Mouse (Mus musculus) liver, embryonic 16.5 days (tissue): Measurements from ENCODE around the gene Gapdh. TPM values are rescaled to one million over a fixed set of nuclear protein-coding genes. Genes with fewer than 3 reads are reported as not detected.

ENCODE experiments used
- ATAC-seq: fragments of 200-750 bp; cut with Nextera tagmentation; 2 replicates; pipeline ENCODE4 v1.8.0; 2017; ENCODE audit warnings: low read depth, mild to moderate bottlenecking, moderate number of reproducible peaks, moderate library complexity
- H3K27ac ChIP-seq: fragments of 300-500 bp; sonication (generic); 2 replicates; pipeline ENCODE4 v1.5.1; 2014; ENCODE audit warnings: mild to moderate bottlenecking, low read length
- H3K27me3 ChIP-seq: fragments of 300-500 bp; sonication (generic); 2 replicates; pipeline ENCODE4 v1.6.1; 2014; ENCODE audit warnings: low read depth, low read length, mixed read lengths; ENCODE audit not compliant: control insufficient read depth, insufficient read depth
- H3K36me3 ChIP-seq: fragments of 300-500 bp; sonication (generic); 2 replicates; pipeline ENCODE4 v1.6.1; 2014; ENCODE audit warnings: mild to moderate bottlenecking; ENCODE audit not compliant: control insufficient read depth, insufficient read depth
- H3K4me1 ChIP-seq: fragments of 300-500 bp; sonication (generic); 2 replicates; pipeline ENCODE4 v1.6.1; 2014; ENCODE audit warnings: low read depth, low read length, mixed read lengths; ENCODE audit not compliant: control insufficient read depth
- H3K4me2 ChIP-seq: fragments of 300-500 bp; sonication (generic); 2 replicates; pipeline ENCODE4 v1.6.1; 2014; ENCODE audit warnings: low read depth, low read length, mixed read lengths
- H3K4me3 ChIP-seq: fragments of 300-500 bp; sonication (generic); 2 replicates; pipeline ENCODE4 v1.5.1; 2014; ENCODE audit warnings: low read depth, mild to moderate bottlenecking, low read length
- H3K9ac ChIP-seq: fragments of 300-500 bp; sonication (generic); 2 replicates; pipeline ENCODE4 v1.6.1; 2014; ENCODE audit warnings: low read depth, low read length
- H3K9me3 ChIP-seq: fragments of 300-500 bp; sonication (generic); replicated peaks from 2 replicates; pipeline ENCODE4 v1.6.1; 2016; ENCODE audit warnings: low read length; ENCODE audit not compliant: control insufficient read depth
- WGBS: fragments of 180-500 bp; shearing (Covaris S2); extraction: QIAGEN DNeasy Blood & Tissue Kit; methylation state at CpG from one replicate; pipeline ENCODE4 v1.1.7; 2014; ENCODE audit not compliant: insufficient replicate concordance; 5-methylcytosine and 5-hydroxymethylcytosine counted together
- polyA plus RNA-seq: library from polyadenylated mRNA; unstranded; fragments of >200 nt; fragmentation: Nextera tagmentation; extraction: Ambion mirVana; gene quantifications from 2 replicates; pipeline ENCODE4 v1.2.1, GENCODE M21; 2015

Gapdh gene
- polyA plus RNA-seq, 1 experiment from 2014 or later, result 1,202 TPM

DNA sequence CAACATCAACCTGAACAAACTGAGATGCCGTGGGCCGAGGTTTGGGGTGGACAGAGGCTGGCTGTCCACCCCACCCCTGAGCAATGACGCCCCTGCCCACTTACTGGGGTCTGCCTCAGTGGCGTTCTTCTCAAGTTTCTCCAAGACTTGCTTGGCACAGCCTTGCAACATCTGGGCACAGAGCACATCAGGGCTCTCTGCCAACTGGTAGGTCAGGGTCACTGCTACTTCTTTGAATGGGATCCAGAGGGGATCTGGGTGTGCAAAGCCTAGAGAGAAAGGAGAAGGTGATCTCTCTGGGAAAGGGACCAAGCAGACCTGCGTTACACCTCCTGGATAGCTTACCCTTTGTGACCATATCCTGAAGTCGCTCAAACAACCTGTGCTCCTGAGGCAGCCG lies 7.0 kb upstream of the Gapdh start:
- H3K9ac ChIP-seq, result no peak overlapping the region
- H3K27me3 ChIP-seq, result no peaks in the 10 kb centered on the region
- peaks cover 6% of the 10 kb centered on the region; the same call in 1 of the 2 replicates for H3K4me1 ChIP-seq
- no peaks in the 10 kb centered on the region for H3K9me3 ChIP-seq
- peaks cover 100% of the 10 kb centered on the region for H3K36me3 ChIP-seq
- 88% methylated on average over 7 of the region's 7 CpGs for WGBS
- no peak for ATAC-seq
- H3K4me3 ChIP-seq, result no peak overlapping the region
- H3K27ac ChIP-seq, result peak overlapping the region; percentile 64
- H3K4me2 ChIP-seq, result no peak overlapping the region

DNA sequence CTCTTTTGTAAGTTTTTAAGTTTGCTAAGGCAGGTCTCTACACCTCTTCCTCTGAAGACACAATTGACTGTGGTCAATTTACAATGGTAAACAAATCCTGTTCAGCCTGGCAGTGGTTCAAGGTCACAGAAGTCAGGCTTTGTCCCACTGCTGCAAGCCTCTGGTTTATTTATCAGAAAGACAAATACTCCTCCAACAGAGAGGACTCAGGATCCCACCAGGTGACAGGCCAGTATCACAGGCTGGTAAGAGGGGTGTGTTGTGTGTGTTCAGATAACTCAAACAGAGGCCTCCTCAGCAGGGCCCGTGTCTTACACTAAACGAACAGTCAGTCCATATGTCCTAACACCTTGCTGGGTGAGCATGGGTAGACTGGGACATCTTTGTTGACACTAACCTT lies 6.2 kb upstream of the Gapdh start:
- Histone ChIP-seq H3K9me3 (no peaks in the 10 kb centered on the region), H3K4me1 (peaks cover 14% of the 10 kb centered on the region), H3K36me3 (peaks cover 100% of the 10 kb centered on the region), H3K9ac (no peak overlapping the region), H3K4me3 (no peak overlapping the region), H3K27me3 (no peaks in the 10 kb centered on the region), H3K4me2 (no peak overlapping the region), H3K27ac (peak overlapping the region; percentile 64)
- peak; percentile 78 for ATAC-seq
- 68% methylated on average over 2 of the region's 2 CpGs for WGBS

DNA sequence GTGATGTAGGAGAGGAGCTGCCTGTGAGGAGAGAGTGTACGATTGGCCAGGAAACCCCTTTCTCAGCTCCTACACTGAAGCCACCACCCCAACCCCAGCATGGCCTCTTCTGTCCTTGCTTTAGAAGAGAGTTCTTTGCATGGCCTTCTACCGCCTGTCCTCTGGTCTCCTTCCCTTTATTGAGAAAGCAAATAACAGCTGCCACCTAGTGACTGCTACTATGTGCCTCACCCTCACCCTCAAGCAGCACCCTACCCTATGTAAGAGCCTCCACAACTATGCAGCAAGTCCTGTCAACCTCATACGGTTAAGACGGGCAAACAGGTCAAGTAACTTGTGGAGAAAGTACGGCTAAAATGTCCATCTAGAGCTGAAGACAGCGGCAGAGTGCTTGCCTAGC lies 3.9 kb upstream of the Gapdh start:
- no peak overlapping the region for H3K9ac ChIP-seq
- peaks cover 80% of the 10 kb centered on the region for H3K36me3 ChIP-seq
- H3K9me3 ChIP-seq, result no peaks in the 10 kb centered on the region
- H3K4me2 ChIP-seq, result no peak overlapping the region
- no peak for ATAC-seq
- H3K4me3 ChIP-seq, result no peak overlapping the region
- H3K4me1 ChIP-seq, result peaks cover 33% of the 10 kb centered on the region
- WGBS, result 86% methylated on average over 6 of the region's 6 CpGs
- no peak overlapping the region for H3K27ac ChIP-seq
- H3K27me3 ChIP-seq, result no peaks in the 10 kb centered on the region

DNA sequence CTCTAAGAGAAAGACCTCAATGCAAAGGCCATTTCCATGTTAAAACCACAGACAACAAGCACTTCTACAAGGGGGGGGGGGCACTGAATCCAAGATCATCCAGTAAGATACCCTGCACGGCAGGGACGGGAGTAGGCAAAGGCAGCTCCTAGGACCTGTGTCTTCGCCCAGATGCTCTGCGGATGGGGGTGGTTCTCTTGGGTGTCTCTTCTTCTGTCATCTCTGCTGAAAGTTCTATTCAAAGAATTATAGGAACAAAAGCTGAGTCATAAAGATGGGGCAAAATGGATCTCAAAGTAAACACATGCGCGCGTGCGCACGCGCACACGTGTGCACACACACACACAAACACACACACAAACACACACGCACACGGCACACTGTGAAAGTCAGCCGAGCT lies 1.8 kb upstream of the Gapdh start:
- ATAC-seq, result no peak
- Histone ChIP-seq H3K4me3 (no peak overlapping the region), H3K9ac (no peak overlapping the region), H3K9me3 (no peaks in the 10 kb centered on the region), H3K4me1 (peaks cover 44% of the 10 kb centered on the region), H3K36me3 (peaks cover 62% of the 10 kb centered on the region), H3K27ac (no peak overlapping the region), H3K4me2 (no peak overlapping the region), H3K27me3 (no peaks in the 10 kb centered on the region)
- 89% methylated on average over 14 of the region's 14 CpGs for WGBS

DNA sequence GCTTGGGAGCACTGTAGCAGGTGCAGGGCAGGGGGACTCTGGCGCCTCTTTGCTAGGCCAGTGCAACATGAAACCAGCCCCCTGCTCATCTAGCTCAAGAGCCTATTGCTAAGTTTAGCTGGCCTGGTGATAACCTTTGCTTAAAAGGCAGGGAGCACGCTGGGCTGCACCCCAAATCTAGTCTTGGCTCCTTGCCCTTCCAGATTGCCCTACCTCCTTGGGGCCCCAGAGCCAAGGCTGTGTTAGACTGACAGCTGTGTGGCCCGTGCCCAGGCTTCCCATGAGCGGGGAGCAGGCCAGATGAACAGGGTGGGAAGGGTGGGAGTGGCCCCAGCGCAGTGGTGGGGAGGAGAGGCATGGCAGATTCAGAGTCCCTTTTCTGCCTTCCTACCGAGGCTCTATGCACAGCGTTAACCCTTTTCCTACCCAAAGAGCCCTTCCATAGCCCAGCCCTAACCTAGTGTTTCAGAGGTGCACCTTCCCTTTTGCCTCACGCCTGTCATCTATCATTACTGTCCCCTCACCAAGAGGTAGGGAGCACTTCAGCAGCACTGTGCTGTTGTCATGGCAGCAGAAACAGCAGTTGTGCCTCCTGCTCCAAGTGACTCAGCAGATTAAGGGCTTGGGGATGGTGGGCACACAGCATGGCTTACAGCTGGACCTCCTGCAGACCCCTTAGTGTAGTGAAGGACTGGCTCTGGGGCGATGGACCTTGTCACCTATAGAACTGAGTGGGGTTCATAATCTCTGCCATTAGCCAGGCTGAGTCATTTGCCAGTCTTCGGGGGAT lies 789 bp upstream of the Gapdh start:
- H3K36me3 ChIP-seq, result peaks cover 52% of the 10 kb centered on the region
- peak overlapping the region; percentile 88 for H3K4me2 ChIP-seq
- 0 out of 2 replicates have a peak, but pooled peaks have one; percentile 4 for ATAC-seq
- peak overlapping the region; percentile 84 for H3K4me3 ChIP-seq
- H3K27me3 ChIP-seq, result no peaks in the 10 kb centered on the region
- peak overlapping the region; percentile 84; the same call in 1 of the 2 replicates for H3K9ac ChIP-seq
- H3K9me3 ChIP-seq, result no peaks in the 10 kb centered on the region
- WGBS, result 19% methylated on average over 10 of the region's 10 CpGs
- peak overlapping the region; percentile 72 for H3K27ac ChIP-seq
- H3K4me1 ChIP-seq, result peaks cover 45% of the 10 kb centered on the region

DNA sequence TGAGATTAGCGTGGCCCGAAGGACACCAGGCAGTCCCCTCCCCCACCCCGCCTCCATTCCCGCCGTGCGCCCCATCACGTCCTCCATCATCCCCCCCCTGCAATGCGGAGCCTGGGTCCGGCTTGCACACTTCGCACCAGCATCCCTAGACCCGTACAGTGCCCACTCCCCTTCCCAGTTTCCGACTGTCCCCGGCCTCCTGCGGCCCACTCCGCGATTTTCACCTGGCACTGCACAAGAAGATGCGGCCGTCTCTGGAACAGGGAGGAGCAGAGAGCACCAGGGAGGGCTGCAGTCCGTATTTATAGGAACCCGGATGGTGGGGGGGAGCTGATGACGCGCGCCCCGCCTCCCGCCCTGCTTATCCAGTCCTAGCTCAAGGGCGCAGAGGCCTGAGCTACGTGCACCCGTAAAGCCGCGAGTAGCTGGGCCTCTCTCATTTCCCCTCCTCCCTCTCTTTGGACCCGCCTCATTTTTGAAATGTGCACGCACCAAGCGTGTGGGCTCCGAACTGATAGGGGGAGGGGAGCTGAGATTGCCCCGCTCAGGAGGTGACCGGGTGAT lies 857 bp downstream of the Gapdh start:
- peak overlapping the region; percentile 88 for H3K4me2 ChIP-seq
- H3K9me3 ChIP-seq, result no peaks in the 10 kb centered on the region
- H3K9ac ChIP-seq, result peak overlapping the region; percentile 84
- H3K27ac ChIP-seq, result peak overlapping the region; percentile 85
- H3K27me3 ChIP-seq, result no peaks in the 10 kb centered on the region
- ATAC-seq, result peak; percentile 84
- under 1% methylated on average over 36 of the region's 36 CpGs for WGBS
- H3K36me3 ChIP-seq, result peaks cover 39% of the 10 kb centered on the region
- peak overlapping the region; percentile 84 for H3K4me3 ChIP-seq
- H3K4me1 ChIP-seq, result peaks cover 61% of the 10 kb centered on the region

DNA sequence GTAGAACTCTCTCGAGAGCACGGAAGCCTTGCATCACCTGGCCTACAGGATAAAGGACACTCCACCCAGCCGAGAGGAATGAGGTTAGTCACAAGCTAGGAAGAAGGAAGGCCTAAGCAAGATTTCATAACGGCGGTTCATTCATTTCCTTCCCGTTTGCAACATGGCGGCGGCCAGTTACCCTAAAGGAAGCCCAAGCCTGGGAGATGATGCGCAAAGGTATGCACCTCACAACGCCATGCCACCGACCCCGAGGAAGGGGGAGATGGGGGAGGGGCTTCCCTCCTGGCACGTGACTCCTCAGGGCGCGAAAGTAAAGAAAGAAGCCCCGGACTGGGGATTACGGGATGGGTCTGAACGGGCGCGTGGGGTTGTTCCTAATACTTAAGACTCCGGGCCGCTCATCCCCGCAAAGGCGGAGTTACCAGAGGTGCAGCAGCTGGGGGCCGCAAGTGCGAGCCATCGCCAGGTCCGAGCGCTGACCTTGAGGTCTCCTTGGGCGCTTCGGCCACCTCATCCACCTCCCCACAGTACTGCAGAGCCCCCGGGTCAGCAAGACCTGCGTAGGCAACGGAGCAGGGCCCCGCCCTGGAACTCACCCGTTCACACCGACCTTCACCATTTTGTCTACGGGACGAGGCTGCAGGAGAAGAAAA lies 1.5 kb downstream of the Gapdh start:
- Histone ChIP-seq H3K4me1 (peaks cover 66% of the 10 kb centered on the region), H3K27ac (peak overlapping the region; percentile 85), H3K9me3 (no peaks in the 10 kb centered on the region), H3K9ac (peak overlapping the region; percentile 84), H3K4me2 (peak overlapping the region; percentile 88), H3K4me3 (peak overlapping the region; percentile 84), H3K36me3 (peaks cover 33% of the 10 kb centered on the region), H3K27me3 (no peaks in the 10 kb centered on the region)
- ATAC-seq, result no peak; the same call in 1 of the 2 replicates
- under 1% methylated on average over 39 of the region's 39 CpGs for WGBS

DNA sequence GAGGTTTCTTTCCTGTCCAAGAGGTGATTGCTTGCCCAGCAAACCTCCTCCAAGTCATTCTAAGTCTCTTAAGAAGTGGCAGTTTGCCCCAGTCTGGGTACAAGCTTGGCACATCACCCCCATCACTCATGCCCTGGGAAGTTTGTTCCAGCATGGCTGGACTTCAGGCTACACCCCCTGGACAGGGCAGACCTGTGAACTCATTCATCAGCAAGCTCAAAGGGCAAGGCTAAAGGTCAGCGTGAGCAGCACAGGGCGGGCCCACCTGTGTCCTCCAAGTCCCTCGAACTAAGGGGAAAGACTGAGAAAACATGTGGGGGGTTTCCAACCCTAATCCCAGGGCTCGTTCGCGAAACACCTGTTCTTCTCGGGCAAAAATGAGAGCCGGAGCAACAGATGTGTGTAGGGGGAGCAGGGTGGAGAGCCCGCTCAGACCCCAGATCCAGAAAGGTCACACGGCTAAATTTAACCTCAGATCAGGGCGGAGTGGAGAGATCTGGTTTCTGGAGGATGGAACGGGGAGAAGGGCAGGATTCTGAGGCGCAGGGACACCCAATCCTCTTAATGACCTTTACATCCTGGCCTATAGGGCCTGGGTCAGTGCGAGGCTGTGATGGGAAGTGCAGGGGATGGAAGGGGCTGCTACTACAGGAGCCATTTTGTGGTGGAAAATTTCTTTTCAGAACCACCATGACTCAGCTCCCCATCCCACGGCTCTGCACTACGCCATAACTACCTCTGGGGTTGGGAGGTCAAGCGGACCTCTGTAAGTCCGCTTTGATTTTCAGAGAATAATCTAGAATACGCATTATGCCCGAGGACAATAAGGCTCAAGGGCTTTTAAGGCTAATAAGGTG lies 2.2 kb downstream of the Gapdh start:
- peak overlapping the region; percentile 84 for H3K4me3 ChIP-seq
- no peaks in the 10 kb centered on the region for H3K9me3 ChIP-seq
- H3K36me3 ChIP-seq, result peaks cover 25% of the 10 kb centered on the region
- H3K27me3 ChIP-seq, result no peaks in the 10 kb centered on the region
- peak overlapping the region; percentile 88 for H3K4me2 ChIP-seq
- H3K27ac ChIP-seq, result peak overlapping the region; percentile 85
- H3K4me1 ChIP-seq, result peaks cover 66% of the 10 kb centered on the region
- 7% methylated on average over 20 of the region's 20 CpGs for WGBS
- peak overlapping the region; percentile 84 for H3K9ac ChIP-seq
- no peak for ATAC-seq
